Mouse (Mus musculus): ENCODE data around the gene BC048562. TPM values are rescaled to one million over a fixed set of nuclear protein-coding genes. Genes with fewer than 3 reads are reported as not detected.

Gene BC048562
- polyA plus RNA-seq, 1 experiment from 2014 or later: not detected

DNA sequence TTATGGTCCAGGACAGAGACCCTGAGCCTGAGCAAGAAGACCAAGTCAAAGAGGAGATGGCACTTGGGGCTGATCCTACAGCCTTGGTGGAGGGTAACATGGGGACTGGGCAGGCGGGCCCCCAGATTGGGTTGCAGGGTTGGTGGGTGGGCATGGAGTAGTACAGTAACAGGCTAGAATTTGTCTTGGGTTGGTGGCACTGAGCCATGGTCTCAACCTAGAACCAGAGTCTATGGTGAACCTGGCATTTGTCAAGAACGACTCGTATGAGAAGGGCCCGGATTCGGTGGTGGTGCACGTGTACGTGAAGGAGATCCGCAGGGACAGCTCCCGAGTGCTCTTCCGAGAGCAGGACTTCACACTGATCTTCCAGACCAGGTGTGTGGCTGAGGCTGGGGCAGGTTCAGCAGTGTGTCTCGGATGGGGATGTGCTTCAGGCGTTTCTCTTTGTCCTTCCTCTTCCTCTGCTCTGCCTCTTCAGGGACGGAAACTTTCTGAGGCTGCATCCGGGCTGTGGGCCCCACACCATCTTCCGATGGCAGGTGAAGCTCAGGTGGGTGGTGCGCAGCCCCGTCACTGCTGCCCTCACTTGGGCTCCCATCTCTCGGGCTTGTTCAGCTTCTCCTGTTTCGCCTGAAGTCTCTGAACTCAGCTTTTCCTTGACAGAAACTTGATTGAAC lies 58.0 kb downstream of the BC048562 start:
- WGBS (ENCODE audit: insufficient replicate concordance): 89% methylated on average over 19 of the region's 19 CpGs
- no peaks in the 10 kb centered on the region for H3K9me3 ChIP-seq (replicated peaks)

DNA sequence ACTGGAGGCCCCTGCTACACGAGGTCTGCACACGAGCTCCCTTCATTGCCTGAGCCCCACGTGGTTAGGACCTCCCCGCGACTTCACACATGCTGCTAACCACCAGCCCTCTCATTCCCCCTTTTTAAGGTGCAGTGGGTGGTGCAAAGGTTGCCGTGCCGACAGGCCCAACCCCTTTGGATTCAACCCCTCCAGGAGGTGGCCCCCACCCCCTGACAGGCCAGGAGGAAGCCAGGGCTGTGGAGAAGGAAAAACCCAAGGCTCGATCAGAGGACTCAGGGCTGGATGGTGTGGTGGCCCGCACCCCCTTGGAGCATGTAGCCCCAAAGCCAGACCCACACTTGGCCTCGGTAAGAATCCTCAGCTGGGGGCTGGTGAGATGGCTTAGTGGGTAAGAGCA lies 58.6 kb downstream of the BC048562 start:
- no peaks in the 10 kb centered on the region for H3K9me3 ChIP-seq (replicated peaks)
- H3K27ac ChIP-seq: no peak overlapping the region
- H3K27me3 ChIP-seq (replicated peaks): no peaks in the 10 kb centered on the region
- no peak for ATAC-seq
- H3K4me3 ChIP-seq: no peak overlapping the region
- 77% methylated on average over 10 of the region's 10 CpGs for WGBS (ENCODE audit: insufficient replicate concordance)
- peaks cover 80% of the 10 kb centered on the region for H3K36me3 ChIP-seq
- H3K4me2 ChIP-seq: no peak overlapping the region
- no peak overlapping the region for H3K9ac ChIP-seq
- H3K4me1 ChIP-seq: peaks cover 21% of the 10 kb centered on the region

More for the DNA sequence above, 58.0 kb downstream of the BC048562 start:
- Histone ChIP-seq H3K27me3 (replicated peaks) (no peaks in the 10 kb centered on the region), H3K36me3 (peaks cover 74% of the 10 kb centered on the region), H3K27ac (no peak overlapping the region), H3K4me2 (no peak overlapping the region), H3K9ac (no peak overlapping the region), H3K4me3 (no peak overlapping the region), H3K4me1 (peaks cover 26% of the 10 kb centered on the region)
- ATAC-seq: no peak

Other genes starting within 250 kb of the BC048562 start
- 2.8 and 3.0 TPM in 2 replicates for gene Bsn, start 246.1 kb upstream of the BC048562 start, polyA plus RNA-seq (2016; fragmentation: Nextera tagmentation; extraction: Ambion mirVana)
- gene Dag1, start 172.5 kb upstream of the BC048562 start, polyA plus RNA-seq (2016; fragmentation: Nextera tagmentation; extraction: Ambion mirVana): 20.7 and 22.1 TPM in 2 replicates
- gene Nicn1, start 146.1 kb upstream of the BC048562 start, polyA plus RNA-seq (2016; fragmentation: Nextera tagmentation; extraction: Ambion mirVana): 5.8 and 7.9 TPM in 2 replicates
- gene Amt, start 139.6 kb upstream of the BC048562 start, polyA plus RNA-seq (2016; fragmentation: Nextera tagmentation; extraction: Ambion mirVana): 10.9 and 12.9 TPM in 2 replicates
- gene Rhoa, start 130.4 kb upstream of the BC048562 start, polyA plus RNA-seq (2016; fragmentation: Nextera tagmentation; extraction: Ambion mirVana): 249 and 259 TPM in 2 replicates
- gene Tcta, start 130.3 kb upstream of the BC048562 start, polyA plus RNA-seq (2016; fragmentation: Nextera tagmentation; extraction: Ambion mirVana): 13.4 TPM in 2 replicates
- gene Gpx1, start 97.6 kb upstream of the BC048562 start, polyA plus RNA-seq (2016; fragmentation: Nextera tagmentation; extraction: Ambion mirVana): 5,938 and 5,957 TPM in 2 replicates
- gene Usp4, start 88.6 kb upstream of the BC048562 start, polyA plus RNA-seq (2016; fragmentation: Nextera tagmentation; extraction: Ambion mirVana): 87.4 and 92.1 TPM in 2 replicates
- gene 1700102P08Rik, start 43.7 kb upstream of the BC048562 start, polyA plus RNA-seq (2016; fragmentation: Nextera tagmentation; extraction: Ambion mirVana): 0.32 and 0.59 TPM in 2 replicates
- 0.55 TPM in 2 replicates for gene Ccdc36, start 8.0 kb upstream of the BC048562 start, polyA plus RNA-seq (2016; fragmentation: Nextera tagmentation; extraction: Ambion mirVana)
- gene Ccdc71, start 24.0 kb downstream of the BC048562 start, polyA plus RNA-seq (2016; fragmentation: Nextera tagmentation; extraction: Ambion mirVana): 28.5 and 32.9 TPM in 2 replicates
- 17.7 and 18.8 TPM in 2 replicates for gene Klhdc8b, start 25.1 kb downstream of the BC048562 start, polyA plus RNA-seq (2016; fragmentation: Nextera tagmentation; extraction: Ambion mirVana)
- gene Lamb2, start 43.3 kb downstream of the BC048562 start, polyA plus RNA-seq (2016; fragmentation: Nextera tagmentation; extraction: Ambion mirVana): 9.8 and 10.9 TPM in 2 replicates
- gene Usp19, start 54.1 kb downstream of the BC048562 start, polyA plus RNA-seq (2016; fragmentation: Nextera tagmentation; extraction: Ambion mirVana): 48.0 and 52.1 TPM in 2 replicates
- gene Qars, start 71.2 kb downstream of the BC048562 start, polyA plus RNA-seq (2016; fragmentation: Nextera tagmentation; extraction: Ambion mirVana): 74.4 and 79.9 TPM in 2 replicates
- gene Qrich1, start 80.3 kb downstream of the BC048562 start, polyA plus RNA-seq (2016; fragmentation: Nextera tagmentation; extraction: Ambion mirVana): 78.6 and 81.6 TPM in 2 replicates
- gene Impdh2, start 123.8 kb downstream of the BC048562 start, polyA plus RNA-seq (2016; fragmentation: Nextera tagmentation; extraction: Ambion mirVana): 173 and 184 TPM in 2 replicates
- gene Ndufaf3, start 131.0 kb downstream of the BC048562 start, polyA plus RNA-seq (2016; fragmentation: Nextera tagmentation; extraction: Ambion mirVana): 34.8 and 38.9 TPM in 2 replicates
- 52.7 and 58.9 TPM in 2 replicates for gene Dalrd3, start 133.4 kb downstream of the BC048562 start, polyA plus RNA-seq (2016; fragmentation: Nextera tagmentation; extraction: Ambion mirVana)
- 28.3 and 29.3 TPM in 2 replicates for gene Wdr6, start 142.3 kb downstream of the BC048562 start, polyA plus RNA-seq (2016; fragmentation: Nextera tagmentation; extraction: Ambion mirVana)
- gene P4htm, start 161.2 kb downstream of the BC048562 start, polyA plus RNA-seq (2016; fragmentation: Nextera tagmentation; extraction: Ambion mirVana): 1.1 and 1.4 TPM in 2 replicates
- 40.4 and 41.3 TPM in 2 replicates for gene Arih2, start 212.9 kb downstream of the BC048562 start, polyA plus RNA-seq (2016; fragmentation: Nextera tagmentation; extraction: Ambion mirVana)
- 25.2 and 26.7 TPM in 2 replicates for gene Slc25a20, start 225.6 kb downstream of the BC048562 start, polyA plus RNA-seq (2016; fragmentation: Nextera tagmentation; extraction: Ambion mirVana)

Data from liver, embryonic 12.5 days (tissue).